In the genomic region with DNA sequence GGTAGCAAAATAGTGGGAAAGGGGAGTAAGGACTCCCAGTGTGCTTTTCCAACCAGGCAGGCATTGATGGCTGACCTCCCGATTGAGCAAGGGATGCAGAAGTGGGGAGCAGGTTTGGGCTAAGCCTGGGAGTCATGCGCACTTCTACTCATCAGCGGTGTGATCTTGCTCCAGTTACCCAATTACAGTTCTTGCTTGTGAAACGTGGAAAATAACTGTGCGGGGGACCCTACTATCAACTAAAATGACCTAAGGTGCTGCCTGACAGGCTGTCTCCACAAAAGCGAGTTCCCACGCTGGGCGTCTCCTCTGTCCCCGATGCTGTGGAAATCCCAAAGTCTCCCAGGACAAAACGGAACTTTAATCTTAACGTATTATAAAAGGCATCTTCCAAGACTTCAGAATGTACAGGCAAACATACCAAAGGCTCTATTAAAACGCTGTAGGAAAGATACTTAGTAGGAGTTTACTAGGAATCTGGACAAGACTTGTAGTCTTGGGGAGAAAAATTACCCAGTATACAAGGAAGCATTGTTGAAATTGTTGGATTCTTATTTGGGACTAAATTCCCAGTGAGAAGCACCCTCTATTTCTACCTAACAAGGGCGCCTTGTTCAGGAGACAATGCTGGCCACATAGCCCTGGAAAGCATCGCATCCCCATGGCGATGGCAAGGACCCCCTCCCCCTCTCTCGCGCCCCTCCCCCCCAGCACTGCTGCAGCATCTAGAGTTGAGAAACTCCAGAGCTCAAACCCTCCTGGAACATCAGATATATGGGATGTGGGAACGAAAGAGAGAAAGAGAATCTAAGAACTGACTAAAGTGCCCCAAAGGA, we compare ENCODE assay signal across 8 mouse cellular contexts.
A peak's percentile ranks its signal among the peaks of the same experiment; 100 is the strongest.
DNase-seq lines count a peak whose midpoint lies in the region; ATAC-seq and TF ChIP-seq lines count a peak whose summit lies in the region.

No protein-coding gene starts in this region.

- no peak overlapping the region; the same call in 1 of the 2 replicates for H3K9ac ChIP-seq in heart, embryonic 15.5 days
- 0 out of 2 replicates have a peak overlapping the region, but pooled peaks have one; percentile 10 for H3K9ac ChIP-seq in stomach, embryonic 14.5 days (replicated peaks; ENCODE audit: low read depth, low read length)

- no peak overlapping the region for H3K27ac ChIP-seq in heart, embryonic 15.5 days
- peak overlapping the region; percentile 87 for H3K27ac ChIP-seq in left cerebral cortex, adult 2 months
- peak overlapping the region; percentile 52 for H3K27ac ChIP-seq in stomach, embryonic 14.5 days (ENCODE audit: low read length)

- peak overlapping the region; percentile 45 for H3K4me3 ChIP-seq in heart, embryonic 15.5 days
- peak overlapping the region; percentile 49 for H3K4me3 ChIP-seq in left cerebral cortex, adult 2 months
- peak overlapping the region; percentile 91 for H3K4me3 ChIP-seq in megakaryocyte, embryonic 14.5 days (replicated peaks)
- H3K4me3 ChIP-seq in stomach, embryonic 14.5 days (ENCODE audit: low read depth, low read length), result peak overlapping the region; percentile 29

- DNase-seq in frontal cortex, adult 2 months (ENCODE audit: extremely low spot score in 1 of 2, low spot score in 1 of 2), result peak; percentile 18 to 44
- no peak for DNase-seq in frontal cortex, postnatal 10 days (ENCODE audit: low spot score in 2 of 2)
- peak; percentile 22 to 37 for DNase-seq in cerebellum, postnatal 25 days
- no peak for DNase-seq in left cerebral cortex, adult 2 months (ENCODE audit: extremely low spot score in 1 of 2, low spot score in 2 of 2)
- no peak for DNase-seq in kidney, adult 11 months

- 15% methylated on average over 18 of the region's 18 CpGs for WGBS in heart, embryonic 15.5 days
- 22% methylated on average over 18 of the region's 18 CpGs for WGBS in stomach, embryonic 14.5 days

- no peaks in the 10 kb centered on the region for H3K27me3 ChIP-seq in heart, embryonic 15.5 days
- peaks cover 7% of the 10 kb centered on the region for H3K27me3 ChIP-seq in megakaryocyte, embryonic 14.5 days (replicated peaks)
- H3K27me3 ChIP-seq in stomach, embryonic 14.5 days (ENCODE audit: control insufficient read depth, insufficient read depth, low read length), result no peaks in the 10 kb centered on the region

- TF ChIP-seq CTCF in left cerebral cortex, adult 2 months (IDR thresholded peaks at IDR 0.05), result no peak

- ATAC-seq in heart, embryonic 15.5 days (replicated peaks; ENCODE audit: insufficient number of reproducible peaks, insufficient read depth, low FRiP score, low read depth), result no peak
- ATAC-seq in stomach, embryonic 14.5 days (ENCODE audit: insufficient number of reproducible peaks, insufficient read depth, low FRiP score, low read depth), result peak; percentile 33; the same call in 1 of the 2 replicates

- peak overlapping the region; percentile 73 for H3K4me2 ChIP-seq in heart, embryonic 15.5 days
- peak overlapping the region; percentile 57 for H3K4me2 ChIP-seq in stomach, embryonic 14.5 days (replicated peaks; ENCODE audit: low read depth, low read length)

- no peaks in the 10 kb centered on the region for H3K36me3 ChIP-seq in heart, embryonic 15.5 days
- no peaks in the 10 kb centered on the region for H3K36me3 ChIP-seq in megakaryocyte, embryonic 14.5 days (replicated peaks; ENCODE audit: low read length)
- no peaks in the 10 kb centered on the region for H3K36me3 ChIP-seq in stomach, embryonic 14.5 days (ENCODE audit: control insufficient read depth, insufficient read depth, low read length)

- intact Hi-C loops in left cerebral cortex, adult 2 months (cut with DNase I), result no loop called here

- peaks cover 8% of the 10 kb centered on the region for H3K4me1 ChIP-seq in heart, embryonic 15.5 days (replicated peaks)
- peaks cover 16% of the 10 kb centered on the region for H3K4me1 ChIP-seq in megakaryocyte, embryonic 14.5 days
- peaks cover 11% of the 10 kb centered on the region; the same call in 1 of the 2 replicates for H3K4me1 ChIP-seq in stomach, embryonic 14.5 days (ENCODE audit: control insufficient read depth, insufficient read depth, low read length)

- no peaks in the 10 kb centered on the region for H3K9me3 ChIP-seq in heart, embryonic 15.5 days (replicated peaks)
- no peaks in the 10 kb centered on the region for H3K9me3 ChIP-seq in megakaryocyte, embryonic 14.5 days
- no peaks in the 10 kb centered on the region for H3K9me3 ChIP-seq in stomach, embryonic 14.5 days (ENCODE audit: control insufficient read depth, low read depth, low read length)

Comparison
In these comparisons a context has a peak if more than half of its experiments do, and no peak if none do; other contexts are left out.
1. DNase-seq: peak in frontal cortex, adult 2 months (2 of 2) and cerebellum, postnatal 25 days (2 of 2); none in frontal cortex, postnatal 10 days (0 of 2), left cerebral cortex, adult 2 months (0 of 2) and kidney, adult 11 months (single experiment).
2. H3K4me3 ChIP-seq: peak in every context shown above with its lines; median percentile 91 in megakaryocyte, embryonic 14.5 days; 49 in left cerebral cortex, adult 2 months; 45 in heart, embryonic 15.5 days; 29 in stomach, embryonic 14.5 days.